Mouse (Mus musculus) hindbrain, embryonic 10.5 days (tissue): Measurements from ENCODE around the gene Csrp3. TPM values are rescaled to one million over a fixed set of nuclear protein-coding genes. Genes with fewer than 3 reads are reported as not detected.
A peak's percentile ranks its signal among the peaks of the same experiment; 100 is the strongest.

Experiments used
- DNase-seq: peaks from one replicate; pipeline ENCODE4 v3.0.0-alpha.2; 2017; ENCODE audit warnings: low spot score
- H3K27ac ChIP-seq: fragments of 300-500 bp; sonication (generic); 2 replicates; pipeline ENCODE4 v1.5.1; 2016; ENCODE audit warnings: mild to moderate bottlenecking, moderate library complexity
- H3K27me3 ChIP-seq: fragments of 300-500 bp; sonication (generic); 2 replicates; pipeline ENCODE4 v1.6.1; 2016; ENCODE audit warnings: mild to moderate bottlenecking; ENCODE audit not compliant: poor library complexity, insufficient read depth, severe bottlenecking
- H3K36me3 ChIP-seq: fragments of 300-500 bp; sonication (generic); 2 replicates; pipeline ENCODE4 v1.6.1; 2016; ENCODE audit warnings: mild to moderate bottlenecking, moderate library complexity
- H3K4me1 ChIP-seq: fragments of 300-500 bp; sonication (generic); replicated peaks from 2 replicates; pipeline ENCODE4 v1.6.1; 2016; ENCODE audit warnings: mild to moderate bottlenecking
- H3K4me3 ChIP-seq: fragments of 300-500 bp; sonication (generic); 2 replicates; pipeline ENCODE4 v1.5.1; 2016; ENCODE audit warnings: mild to moderate bottlenecking, moderate library complexity
- H3K9me3 ChIP-seq: fragments of 300-500 bp; sonication (generic); 2 replicates; pipeline ENCODE4 v1.6.1; 2016; ENCODE audit warnings: mild to moderate bottlenecking, moderate library complexity
- WGBS: fragments of 180-500 bp; shearing (Covaris S2); methylation state at CpG from one replicate; pipeline ENCODE4 v1.1.7; 2016; 5-methylcytosine and 5-hydroxymethylcytosine counted together
- polyA plus RNA-seq: library from polyadenylated mRNA; unstranded; fragments of >200 nt; fragmentation: Nextera tagmentation; extraction: Ambion mirVana; gene quantifications from 2 replicates; pipeline ENCODE4 v1.2.1, GENCODE M21; 2016

The Csrp3 gene
- polyA plus RNA-seq, 1 experiment from 2014 or later, result not detected

DNA sequence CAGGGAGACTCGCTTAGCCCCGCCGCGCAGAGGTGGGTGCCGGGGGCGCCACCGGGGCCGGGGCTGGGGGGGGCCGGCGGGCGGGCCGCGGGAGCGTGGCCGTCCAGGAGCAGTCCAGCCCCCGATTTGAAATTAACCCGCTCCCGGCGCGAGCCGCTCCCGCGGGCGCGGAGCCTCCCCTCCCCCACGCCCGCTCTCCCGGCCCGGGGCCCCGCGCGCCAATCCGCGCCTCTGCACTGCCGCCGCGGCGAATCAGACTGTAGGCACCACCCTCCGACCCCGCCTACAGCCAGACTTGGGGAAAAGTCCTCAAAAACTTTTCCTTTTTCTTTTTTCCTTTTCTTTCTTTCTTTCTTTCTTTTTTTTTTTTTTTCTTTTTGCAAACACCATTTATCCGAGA lies 33.7 kb upstream of the Csrp3 start, which contains the start of gene E2f8:
E2f8 (minus strand) TSS at position 111 of the 400 bp plus-strand sequence.
- Histone ChIP-seq H3K4me3 (peak within 1 kb of the TSS; percentile 94), H3K27me3 (peaks cover 45% of the 10 kb centered on the region), H3K9me3 (no peaks in the 10 kb centered on the region), H3K36me3 (peaks cover 24% of the 10 kb centered on the region), H3K27ac (peak within 1 kb of the TSS; percentile 99), H3K4me1 (peaks cover 32% of the 10 kb centered on the region)
- under 1% methylated on average over 41 of the region's 41 CpGs for WGBS
- DNase-seq, result peak; percentile 80

DNA sequence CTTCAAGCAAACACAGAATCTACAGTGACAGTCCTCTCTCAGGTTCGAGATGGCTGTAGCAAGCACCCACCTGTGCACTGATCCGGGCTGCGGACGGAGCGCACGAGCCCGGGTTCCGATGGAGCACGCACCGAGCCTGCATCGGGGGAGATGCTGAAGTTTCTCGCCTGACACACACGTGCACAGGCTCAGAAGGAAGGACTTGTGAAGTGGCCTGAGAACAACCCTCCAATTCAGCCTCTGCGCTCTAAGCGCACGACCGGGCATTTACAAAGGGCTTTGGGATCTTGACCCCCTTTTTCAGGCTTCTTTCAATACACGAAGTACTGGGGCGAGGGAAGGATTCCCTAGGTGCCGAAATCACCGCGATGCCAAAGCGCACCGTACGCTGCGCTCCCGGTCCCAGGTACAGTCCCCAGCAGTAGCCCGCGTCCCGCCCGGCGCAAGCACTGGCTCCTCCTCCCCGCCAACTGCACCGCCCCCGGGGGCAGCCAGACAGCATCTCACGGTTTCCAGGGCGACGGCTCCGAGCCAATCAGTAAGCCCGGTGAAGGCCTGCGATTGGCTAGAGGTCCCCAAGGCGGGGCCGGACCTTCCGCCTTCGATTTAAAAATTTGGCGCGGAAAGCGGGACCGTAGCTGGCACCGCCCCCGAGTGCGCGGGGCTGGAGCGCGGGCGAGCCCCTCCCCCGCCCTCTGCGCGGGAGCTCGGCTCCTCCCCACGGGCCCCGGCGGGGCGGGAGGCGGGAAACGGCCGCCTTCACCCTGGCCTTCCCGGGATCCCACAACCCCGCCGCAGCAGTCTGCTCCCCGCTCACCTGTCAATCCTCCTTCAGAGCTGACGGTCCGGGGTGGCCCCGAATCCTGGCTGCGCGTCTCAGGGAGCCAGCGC lies 33.0 kb upstream of the Csrp3 start:
- under 1% methylated on average over 77 of the region's 77 CpGs for WGBS
- peak overlapping the region; percentile 99 for H3K27ac ChIP-seq
- H3K36me3 ChIP-seq, result peaks cover 30% of the 10 kb centered on the region
- peaks cover 41% of the 10 kb centered on the region for H3K27me3 ChIP-seq
- DNase-seq, result peak; percentile 99
- no peaks in the 10 kb centered on the region for H3K9me3 ChIP-seq
- peaks cover 32% of the 10 kb centered on the region for H3K4me1 ChIP-seq
- H3K4me3 ChIP-seq, result peak overlapping the region; percentile 94

DNA sequence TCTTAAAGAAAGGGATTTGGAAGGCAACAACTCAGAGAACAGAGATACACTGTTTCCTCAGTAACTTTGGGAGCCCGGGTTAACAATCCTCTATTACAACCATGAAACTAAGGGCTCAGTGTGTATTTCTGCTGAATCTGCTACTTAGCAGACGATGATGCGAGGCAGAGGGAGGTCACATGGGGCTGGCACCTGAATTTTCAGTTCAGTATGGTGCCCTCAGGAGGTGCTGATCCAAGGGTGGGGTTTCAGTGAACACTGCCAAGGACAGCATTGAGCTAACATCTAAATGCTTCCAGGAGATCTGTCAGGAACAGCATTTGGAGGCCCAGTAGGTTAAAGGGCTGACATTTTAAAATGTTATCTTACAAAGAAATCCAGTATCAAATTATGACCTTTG lies 31.7 kb upstream of the Csrp3 start:
- no peak overlapping the region for H3K27ac ChIP-seq
- WGBS, result 60% methylated on average over 3 of the region's 3 CpGs
- H3K4me1 ChIP-seq, result peaks cover 32% of the 10 kb centered on the region
- peak overlapping the region; percentile 94 for H3K4me3 ChIP-seq
- peaks cover 43% of the 10 kb centered on the region for H3K36me3 ChIP-seq
- H3K9me3 ChIP-seq, result no peaks in the 10 kb centered on the region
- peaks cover 28% of the 10 kb centered on the region for H3K27me3 ChIP-seq
- no peak for DNase-seq

DNA sequence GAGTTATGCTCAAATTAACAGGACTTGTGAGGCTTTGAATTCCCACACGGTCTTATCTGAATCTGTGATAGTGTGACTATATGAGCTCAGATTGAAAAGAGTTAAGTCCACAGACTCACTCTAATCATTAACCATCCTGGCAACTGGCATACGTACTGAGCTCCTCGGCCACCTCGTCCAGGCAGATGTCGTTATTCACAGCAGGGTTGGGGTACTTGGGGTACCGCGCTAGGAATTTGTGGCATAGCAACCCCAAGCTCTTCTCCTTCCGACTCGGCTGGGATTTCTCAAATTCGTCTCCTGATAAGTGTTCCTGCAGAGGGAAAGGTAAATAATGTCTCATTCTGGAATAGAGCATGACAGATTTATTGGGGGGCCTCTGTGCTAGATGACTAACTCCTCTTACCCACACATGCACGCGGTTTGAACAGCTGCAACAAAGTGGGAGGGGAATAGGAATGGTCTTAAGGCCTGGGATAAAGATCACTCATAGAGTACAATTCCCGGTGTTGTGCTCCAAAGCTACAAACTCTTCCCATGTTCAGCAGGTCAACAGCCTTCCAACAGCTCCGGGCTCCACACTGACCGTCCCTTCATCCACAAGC lies 30.1 kb upstream of the Csrp3 start:
- H3K9me3 ChIP-seq, result no peaks in the 10 kb centered on the region
- WGBS, result 95% methylated on average over 15 of the region's 15 CpGs
- H3K4me3 ChIP-seq, result no peak overlapping the region
- H3K4me1 ChIP-seq, result peaks cover 32% of the 10 kb centered on the region
- peaks cover 12% of the 10 kb centered on the region for H3K27me3 ChIP-seq
- H3K36me3 ChIP-seq, result peaks cover 60% of the 10 kb centered on the region
- DNase-seq, result no peak
- H3K27ac ChIP-seq, result no peak overlapping the region

DNA sequence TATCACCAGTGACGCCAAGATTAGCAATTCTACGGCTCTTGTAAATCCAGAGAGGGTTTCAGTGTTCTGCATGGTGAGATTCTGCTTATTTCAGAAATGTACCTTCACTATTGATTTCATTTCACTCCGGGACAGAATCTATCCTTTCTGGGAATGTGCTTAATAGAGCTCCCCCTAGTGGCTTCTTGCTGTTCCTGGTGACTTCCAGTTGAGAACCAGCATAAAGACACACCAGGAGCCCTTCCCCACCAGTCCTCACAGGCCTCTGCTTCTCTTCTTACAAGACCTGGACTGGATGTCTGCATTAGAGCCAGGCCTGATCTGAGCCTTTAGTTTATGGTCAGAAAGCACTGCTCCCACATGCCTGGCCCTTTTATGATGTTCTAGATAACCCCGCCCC lies 28.7 kb upstream of the Csrp3 start:
- Histone ChIP-seq H3K27me3 (no peaks in the 10 kb centered on the region), H3K4me3 (no peak overlapping the region), H3K36me3 (peaks cover 73% of the 10 kb centered on the region), H3K9me3 (no peaks in the 10 kb centered on the region), H3K27ac (no peak overlapping the region), H3K4me1 (peaks cover 21% of the 10 kb centered on the region)
- peak; percentile 35 for DNase-seq
- WGBS, result 75% methylated on average over 4 of the region's 4 CpGs

DNA sequence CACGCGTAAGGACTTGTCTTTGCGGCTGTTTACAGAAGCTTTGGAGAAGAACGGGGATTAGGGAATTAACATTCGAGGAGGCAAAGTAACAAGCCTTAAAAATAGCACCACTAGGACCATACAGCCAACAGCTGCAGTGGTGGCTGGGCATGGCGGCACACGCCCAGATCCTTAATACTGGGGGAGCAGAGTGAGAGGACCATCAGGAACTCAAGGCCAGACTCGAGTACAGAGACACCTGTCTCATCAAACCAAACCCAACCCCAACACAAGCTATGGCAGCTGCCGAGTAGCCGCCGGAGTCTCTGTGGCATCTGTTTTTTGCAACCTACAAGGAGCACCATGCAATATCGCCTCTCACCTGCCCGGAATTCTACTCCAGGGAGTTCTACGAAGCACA lies 27.3 kb upstream of the Csrp3 start:
- WGBS, result 96% methylated on average over 14 of the region's 14 CpGs
- Histone ChIP-seq H3K4me3 (no peak overlapping the region), H3K4me1 (peaks cover 12% of the 10 kb centered on the region), H3K27me3 (no peaks in the 10 kb centered on the region), H3K27ac (no peak overlapping the region), H3K36me3 (peaks cover 87% of the 10 kb centered on the region), H3K9me3 (no peaks in the 10 kb centered on the region)
- no peak for DNase-seq

DNA sequence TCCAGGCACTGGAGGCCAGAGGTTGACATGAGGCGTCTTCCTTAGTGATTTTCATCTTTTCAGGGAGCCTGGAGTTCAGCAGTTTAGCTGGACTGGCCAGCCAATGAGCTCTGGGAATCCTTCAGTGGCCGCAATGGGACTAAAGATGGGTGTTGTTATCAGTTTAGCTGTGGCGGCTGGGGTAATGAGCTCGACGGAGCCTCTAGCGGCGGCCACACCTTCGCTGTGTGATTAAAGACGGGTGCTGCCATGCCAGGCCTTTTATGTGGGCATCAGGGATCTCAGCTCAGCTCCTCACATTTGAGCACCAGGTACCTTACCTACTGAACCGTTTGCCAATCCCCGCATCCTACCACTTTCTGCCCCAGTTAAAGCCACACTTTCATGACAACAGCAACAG lies 23.5 kb upstream of the Csrp3 start:
- 95% methylated on average over 11 of the region's 11 CpGs for WGBS

DNA sequence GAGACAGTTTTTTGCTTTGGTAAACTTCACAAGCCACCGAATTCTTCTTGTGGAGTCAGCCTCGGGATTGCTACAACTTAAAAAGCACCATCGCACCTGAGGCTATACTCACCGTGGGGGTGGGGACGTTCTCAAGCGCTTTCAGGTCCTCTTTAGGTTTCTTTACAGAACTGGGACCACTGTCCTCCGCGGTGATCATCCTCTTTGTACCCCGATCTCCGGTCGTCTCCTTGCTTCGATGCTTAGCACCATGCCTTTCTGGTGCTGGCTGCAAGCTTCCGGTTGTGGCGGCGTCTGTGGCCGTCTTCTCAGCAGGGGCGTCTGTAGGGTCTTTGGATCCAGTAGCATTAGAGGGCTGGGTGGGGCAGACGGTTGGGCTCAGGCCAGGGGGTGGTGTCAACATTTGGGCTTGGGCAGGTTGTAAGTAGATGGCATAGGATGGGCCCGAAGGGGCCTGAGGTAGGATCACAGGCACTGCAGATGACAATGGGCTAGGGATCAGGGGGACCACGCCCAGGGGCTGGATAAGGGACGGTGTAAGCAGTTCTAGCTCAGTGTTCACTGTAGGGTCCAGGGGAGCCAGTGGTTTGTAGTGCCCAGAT lies 22.8 kb upstream of the Csrp3 start:
- WGBS, result 95% methylated on average over 21 of the region's 21 CpGs
- no peaks in the 10 kb centered on the region for H3K9me3 ChIP-seq

More for the DNA sequence above, 23.5 kb upstream of the Csrp3 start:
- peaks cover 100% of the 10 kb centered on the region for H3K36me3 ChIP-seq
- no peaks in the 10 kb centered on the region for H3K4me1 ChIP-seq
- H3K4me3 ChIP-seq, result no peak overlapping the region
- DNase-seq, result no peak
- H3K9me3 ChIP-seq, result no peaks in the 10 kb centered on the region
- H3K27ac ChIP-seq, result no peak overlapping the region
- H3K27me3 ChIP-seq, result no peaks in the 10 kb centered on the region

DNA sequence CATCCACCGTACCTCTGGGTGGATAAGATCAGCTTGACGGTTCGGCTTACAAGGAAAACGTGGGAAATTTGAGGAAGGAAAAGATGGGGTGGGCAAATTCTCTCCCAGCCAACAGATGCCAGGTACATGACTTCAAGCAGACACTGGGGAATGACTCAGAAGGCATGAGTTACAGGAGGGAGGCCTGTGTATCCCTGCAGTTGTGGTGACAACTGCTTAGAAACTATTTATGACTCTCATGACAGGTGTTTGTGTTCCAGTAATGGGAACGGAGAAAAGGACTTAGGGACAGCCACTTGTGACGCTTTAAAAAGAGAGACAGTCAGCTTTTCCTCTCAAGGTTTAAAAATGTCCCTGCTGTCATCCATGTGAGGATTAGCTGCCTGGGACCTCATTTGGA lies 22.3 kb upstream of the Csrp3 start:
- Histone ChIP-seq H3K4me1 (no peaks in the 10 kb centered on the region), H3K27ac (no peak overlapping the region), H3K9me3 (no peaks in the 10 kb centered on the region), H3K27me3 (no peaks in the 10 kb centered on the region), H3K4me3 (no peak overlapping the region), H3K36me3 (peaks cover 100% of the 10 kb centered on the region)
- DNase-seq, result no peak
- 89% methylated on average over 6 of the region's 6 CpGs for WGBS

More for the DNA sequence above, 22.8 kb upstream of the Csrp3 start:
- Histone ChIP-seq H3K27me3 (no peaks in the 10 kb centered on the region), H3K4me1 (no peaks in the 10 kb centered on the region), H3K27ac (no peak overlapping the region), H3K4me3 (no peak overlapping the region), H3K36me3 (peaks cover 100% of the 10 kb centered on the region)
- DNase-seq, result no peak

DNA sequence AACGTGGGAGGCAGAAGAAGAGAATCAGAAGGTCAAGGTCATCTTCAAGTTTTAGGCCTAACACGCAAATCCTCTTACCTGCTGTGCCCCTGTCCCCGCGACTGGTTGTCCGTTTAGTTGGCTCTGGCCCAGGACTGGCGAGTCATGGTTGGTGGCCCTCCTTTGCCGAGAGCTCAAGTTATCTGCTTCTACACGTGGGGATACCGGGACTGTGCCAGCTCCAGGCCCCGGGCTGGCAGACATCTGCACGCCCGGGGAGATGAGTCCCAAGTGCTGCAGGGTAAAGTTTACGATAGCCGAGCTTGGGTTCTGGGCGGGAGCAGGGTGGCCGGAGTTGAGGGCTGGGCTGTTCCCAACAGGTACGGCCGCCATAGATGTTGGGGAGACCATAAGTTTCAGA lies 19.7 kb upstream of the Csrp3 start:
- Histone ChIP-seq H3K36me3 (peaks cover 90% of the 10 kb centered on the region), H3K9me3 (no peaks in the 10 kb centered on the region), H3K4me1 (no peaks in the 10 kb centered on the region), H3K4me3 (no peak overlapping the region), H3K27ac (no peak overlapping the region), H3K27me3 (no peaks in the 10 kb centered on the region)
- DNase-seq, result no peak
- WGBS, result 97% methylated on average over 18 of the region's 18 CpGs

DNA sequence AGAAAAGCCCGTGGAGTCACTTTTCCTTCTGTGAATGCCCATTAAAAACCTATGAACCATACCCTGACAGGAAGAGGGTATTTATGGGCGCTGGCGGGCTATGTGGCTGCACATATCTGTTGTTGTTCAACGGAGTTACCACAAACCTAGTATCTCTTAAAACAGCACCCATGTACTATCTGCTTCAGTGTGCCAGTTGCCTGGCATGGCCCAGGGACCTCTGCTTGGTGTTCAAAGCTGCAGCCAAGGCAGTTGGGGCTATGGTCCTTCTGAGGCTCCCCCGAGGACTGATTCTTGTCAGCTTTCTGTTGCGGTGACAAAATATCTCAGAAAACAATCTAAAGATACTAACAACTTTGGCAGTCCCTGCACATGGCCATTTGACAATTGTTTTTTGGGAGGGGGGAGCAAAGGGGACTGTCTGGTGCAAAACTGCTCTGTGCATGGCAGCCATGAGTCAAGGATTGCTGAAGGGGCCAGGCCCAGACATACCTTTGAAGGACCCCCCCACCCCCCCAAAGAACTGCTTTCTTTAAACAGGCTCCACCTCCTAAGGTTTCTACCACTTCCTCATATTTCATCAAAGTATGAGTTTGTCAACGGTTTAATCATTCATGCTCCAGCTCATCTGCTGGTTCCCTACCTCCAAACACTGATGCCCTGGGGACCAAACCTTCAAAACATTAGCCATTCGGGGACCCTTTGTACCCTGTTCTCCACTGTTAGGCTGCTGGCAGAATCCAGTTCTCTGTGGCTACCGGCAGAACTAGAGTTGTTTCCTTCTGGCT lies 17.0 kb upstream of the Csrp3 start:
- no peaks in the 10 kb centered on the region for H3K9me3 ChIP-seq
- no peaks in the 10 kb centered on the region for H3K27me3 ChIP-seq
- H3K27ac ChIP-seq, result no peak overlapping the region
- H3K4me3 ChIP-seq, result no peak overlapping the region
- WGBS, result 93% methylated on average over 9 of the region's 9 CpGs
- 0 out of 2 replicates have a peak, but pooled peaks cover 3% of the 10 kb centered on the region for H3K4me1 ChIP-seq
- DNase-seq, result no peak
- peaks cover 63% of the 10 kb centered on the region for H3K36me3 ChIP-seq

DNA sequence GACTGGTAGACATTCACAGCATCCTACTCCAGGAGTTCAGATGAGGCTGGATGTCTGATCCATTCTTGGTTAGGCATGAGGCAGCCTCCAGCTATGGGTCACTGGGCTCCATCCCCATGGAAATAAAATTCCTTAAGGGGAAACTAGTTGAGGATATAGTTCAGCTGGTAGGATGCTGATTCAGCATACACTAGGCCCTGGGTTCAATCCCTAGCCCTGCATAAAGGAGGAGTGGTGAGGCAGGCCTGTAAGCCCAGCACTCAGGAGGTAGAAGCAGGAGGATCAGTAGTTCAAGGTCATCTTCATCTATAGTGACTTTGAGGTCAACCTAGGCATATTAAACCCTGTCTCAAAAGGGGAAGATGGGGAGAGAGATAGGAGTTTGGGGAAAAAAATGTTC lies 16.4 kb upstream of the Csrp3 start:
- Histone ChIP-seq H3K36me3 (peaks cover 57% of the 10 kb centered on the region), H3K27ac (no peak overlapping the region), H3K9me3 (no peaks in the 10 kb centered on the region), H3K4me3 (no peak overlapping the region), H3K27me3 (no peaks in the 10 kb centered on the region), H3K4me1 (0 out of 2 replicates have a peak, but pooled peaks cover 3% of the 10 kb centered on the region)
- no peak for DNase-seq
